Mouse (Mus musculus): ENCODE measurements around the gene Map4.
"Not testable (repeated sequence)": the region's sequence is repeated elsewhere in the genome, so short reads cannot be mapped to it uniquely, and the experiment has no call there.

Gene Map4

DNA sequence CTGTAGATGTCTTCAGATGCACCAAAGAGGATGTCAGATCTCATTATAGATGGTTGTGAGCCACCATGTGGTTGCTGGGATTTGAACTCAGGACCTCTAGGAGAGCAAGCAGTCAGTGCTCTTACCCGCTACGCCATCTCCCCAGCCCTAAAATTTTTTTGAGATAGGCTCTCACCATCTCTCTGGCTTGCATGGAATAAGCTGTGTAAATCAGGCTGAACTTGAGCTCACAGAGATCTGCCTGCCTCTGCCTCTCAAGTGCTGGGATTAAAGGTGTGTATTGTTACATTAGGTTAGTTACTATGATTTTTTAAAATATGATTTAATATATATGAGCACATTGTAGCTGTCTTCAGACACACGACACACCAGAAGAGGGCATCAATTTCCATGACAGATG lies 2.1 kb upstream of the Map4 start:
- no peak for DNase-seq (ENCODE audit: low read depth, low spot score)

GRCm38 (mm10) chr9:109930063-109930462 lies 1.2 kb upstream of the Map4 start:
- no peak for DNase-seq (ENCODE audit: low read depth, low spot score)

GRCm38 (mm10) chr9:109930752-109931151 lies 508 bp upstream of the Map4 start:
- no peak for DNase-seq (ENCODE audit: low read depth, low spot score)

- no peak for DNase-seq (ENCODE audit: low read depth, low spot score)
Measured at GRCm38 (mm10) chr9:109932361-109932755, 1.1 kb downstream of the Map4 start.

- no peak for DNase-seq (ENCODE audit: low read depth, low spot score)
Measured at GRCm38 (mm10) chr9:109932756-109933375, 1.6 kb downstream of the Map4 start.

GRCm38 (mm10) chr9:109939401-109939800 lies 8.1 kb downstream of the Map4 start:
- no peak for DNase-seq (ENCODE audit: low read depth, low spot score)

GRCm38 (mm10) chr9:109942796-109943195 lies 11.5 kb downstream of the Map4 start:
- DNase-seq (ENCODE audit: low read depth, low spot score): no peak

GRCm38 (mm10) chr9:109944712-109945111 lies 13.5 kb downstream of the Map4 start:
- no peak for DNase-seq (ENCODE audit: low read depth, low spot score)

DNA sequence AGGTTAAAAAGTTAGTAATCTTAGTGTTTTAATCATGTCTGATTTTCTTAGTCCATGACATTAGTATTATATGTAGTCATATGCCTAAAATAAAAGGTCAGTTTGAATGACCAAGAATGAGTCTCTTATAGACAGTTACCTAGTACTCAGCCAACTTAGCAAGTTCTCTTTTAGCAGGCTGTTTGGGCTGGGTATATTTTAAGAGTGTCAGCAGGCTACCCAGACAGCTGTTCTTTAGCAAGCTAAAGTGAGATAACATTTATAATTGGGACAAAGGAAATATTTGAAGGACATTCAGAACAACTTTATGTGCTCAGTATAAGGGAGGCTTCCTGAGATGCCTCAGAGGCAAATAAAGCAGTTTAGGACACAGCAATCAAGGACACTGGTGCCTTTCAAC lies 17.3 kb downstream of the Map4 start:
- DNase-seq (ENCODE audit: low read depth, low spot score): no peak

DNA sequence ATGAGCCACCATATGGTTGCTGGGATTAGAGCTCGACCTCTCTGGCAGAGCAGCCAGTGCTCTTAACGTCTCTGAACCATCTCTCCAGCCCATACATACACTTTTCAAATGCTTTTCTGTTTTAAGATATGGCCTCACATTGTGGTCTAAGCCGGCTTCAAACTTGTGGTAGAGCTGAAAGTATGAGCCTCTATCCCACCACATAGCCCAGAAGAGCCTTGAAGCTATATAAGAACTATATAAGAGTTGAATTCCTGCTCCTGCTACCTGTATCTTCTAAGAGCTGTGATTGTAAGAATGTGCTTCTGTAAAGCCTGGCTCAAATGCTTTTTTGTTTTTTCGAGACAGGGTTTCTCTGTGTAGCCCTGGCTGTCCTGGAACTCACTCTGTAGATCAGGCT lies 18.5 kb downstream of the Map4 start:
- DNase-seq (ENCODE audit: low read depth, low spot score): no peak

GRCm38 (mm10) chr9:109953538-109953937 lies 22.3 kb downstream of the Map4 start:
- no peak for DNase-seq (ENCODE audit: low read depth, low spot score)

- DNase-seq (ENCODE audit: low read depth, low spot score): no peak
Measured at GRCm38 (mm10) chr9:109954631-109955030, 23.4 kb downstream of the Map4 start.

- DNase-seq (ENCODE audit: low read depth, low spot score): no peak
Measured at GRCm38 (mm10) chr9:109959456-109960150, 28.3 kb downstream of the Map4 start.

DNA sequence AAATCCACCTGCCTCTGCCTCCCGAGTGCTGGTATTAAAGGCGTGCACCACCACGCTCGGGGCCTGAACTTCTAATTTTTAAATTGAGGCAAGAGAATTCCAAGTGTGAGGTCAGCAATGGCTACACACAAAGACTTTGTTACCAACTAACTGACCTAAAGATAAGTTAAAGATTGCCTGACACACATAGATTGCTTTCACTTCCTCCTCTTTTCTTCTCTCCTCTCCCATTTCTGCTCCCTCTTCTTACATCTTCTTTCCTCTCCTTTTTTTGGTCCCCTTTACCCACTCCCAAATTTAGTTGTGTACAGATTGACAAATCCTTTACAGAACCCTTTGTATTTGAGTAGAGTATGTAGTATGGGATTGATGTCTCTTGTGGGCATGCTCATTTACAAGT lies 29.3 kb downstream of the Map4 start:
- no peak for DNase-seq (ENCODE audit: low read depth, low spot score)

DNA sequence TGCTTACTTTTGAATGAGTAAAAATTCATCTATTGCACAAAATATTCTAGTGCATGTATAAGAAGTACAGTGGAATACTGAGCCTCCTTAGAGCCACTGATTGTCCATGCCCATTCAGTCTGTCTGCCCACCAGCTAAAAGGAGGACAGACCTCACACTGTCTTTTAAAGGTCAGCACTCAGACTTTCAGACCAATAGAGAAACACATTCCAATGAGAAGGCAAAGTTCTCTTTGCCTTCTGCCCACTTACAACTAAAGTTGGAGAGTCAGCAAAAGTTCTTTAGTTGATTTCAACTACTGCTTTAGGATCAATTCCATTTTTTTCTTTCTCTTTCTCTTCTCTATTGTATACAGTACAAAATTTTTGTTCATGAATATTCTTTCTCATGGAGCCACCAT lies 33.5 kb downstream of the Map4 start:
- DNase-seq (ENCODE audit: low read depth, low spot score): no peak

DNA sequence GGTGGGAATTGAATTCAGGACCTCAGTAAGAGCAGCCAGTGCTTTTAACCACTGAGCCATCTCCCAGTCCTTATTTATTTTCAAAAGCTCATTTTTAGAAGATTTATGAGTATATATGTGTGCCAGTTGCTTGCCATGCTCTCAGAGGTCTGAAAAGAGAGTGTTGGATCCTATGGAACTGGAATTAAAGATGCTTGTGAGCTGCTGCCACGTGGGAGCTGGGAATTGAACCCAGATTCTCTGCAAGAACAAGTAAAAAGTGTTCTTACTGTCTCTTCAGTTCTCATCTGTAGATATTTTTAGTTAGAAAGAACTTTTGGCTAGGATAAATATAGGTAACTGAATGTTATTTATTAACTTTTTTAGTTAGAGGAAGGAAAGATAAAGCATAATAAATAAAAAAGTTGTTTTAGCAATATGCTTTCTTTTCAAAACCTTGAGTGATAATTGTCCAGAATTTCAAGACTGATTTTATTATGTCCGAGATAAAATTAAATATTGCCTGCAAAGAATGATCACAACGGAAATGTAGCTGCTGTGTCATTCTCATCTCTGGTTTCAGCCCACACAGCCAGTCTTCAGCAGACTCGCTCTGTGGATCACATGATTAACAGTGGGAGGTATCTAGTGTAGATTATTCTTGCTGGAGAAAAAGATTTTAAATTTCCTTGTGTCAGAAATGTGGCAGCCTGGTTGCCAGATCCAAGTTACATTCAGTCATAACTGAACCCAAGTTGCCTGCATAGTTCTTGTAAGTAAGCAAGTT lies 37.3 kb downstream of the Map4 start:
- DNase-seq (ENCODE audit: low read depth, low spot score): no peak

GRCm38 (mm10) chr9:109969181-109969580 lies 37.9 kb downstream of the Map4 start:
- no peak for DNase-seq (ENCODE audit: low read depth, low spot score)

DNA sequence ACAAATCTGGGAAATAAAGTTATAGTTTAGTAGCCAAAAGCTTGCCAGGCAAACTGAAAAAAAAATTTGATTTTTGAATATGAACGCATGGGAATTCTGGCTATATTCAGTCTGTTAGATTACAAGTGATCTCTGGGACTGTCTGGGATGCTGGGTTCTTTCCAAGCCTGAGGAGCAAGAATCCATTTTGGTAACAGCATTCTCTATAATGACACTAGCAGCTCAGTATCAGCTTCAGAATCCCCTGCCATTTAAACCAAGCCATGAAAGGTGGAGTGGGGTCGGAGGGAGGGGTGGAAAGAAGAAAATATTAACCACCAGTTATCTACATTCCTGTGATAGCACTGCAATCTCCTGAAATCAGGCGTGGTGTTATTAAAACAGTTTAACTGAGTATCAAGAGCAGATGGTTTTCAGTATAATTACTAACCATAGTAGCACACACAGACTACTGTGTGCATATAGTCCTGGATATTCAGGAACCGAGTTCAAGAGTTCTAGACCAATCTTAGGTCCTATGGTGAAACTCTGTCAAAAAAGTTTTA lies 38.6 kb downstream of the Map4 start:
- DNase-seq (ENCODE audit: low read depth, low spot score): no peak

DNA sequence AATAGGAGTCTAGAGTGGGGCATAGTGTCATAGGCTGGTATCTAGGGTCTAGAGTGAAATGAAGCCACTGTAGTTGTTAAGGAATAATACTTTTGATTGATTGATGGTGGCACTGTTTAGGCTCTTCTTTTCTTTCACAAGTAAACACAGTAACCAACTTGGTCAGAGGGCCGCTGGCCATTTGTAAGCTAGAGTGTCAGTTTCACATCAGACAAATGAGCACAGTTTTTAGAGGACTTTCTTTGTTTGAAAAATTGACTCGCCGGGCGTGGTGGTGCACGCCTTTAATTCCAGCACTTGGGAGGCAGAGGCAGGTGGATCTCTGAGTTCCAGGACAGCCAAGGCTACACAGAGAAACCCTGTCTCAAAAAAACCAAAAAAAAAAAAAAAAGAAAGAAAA lies 40.5 kb downstream of the Map4 start:
- not testable (repeated sequence) for DNase-seq (ENCODE audit: low read depth, low spot score)

DNA sequence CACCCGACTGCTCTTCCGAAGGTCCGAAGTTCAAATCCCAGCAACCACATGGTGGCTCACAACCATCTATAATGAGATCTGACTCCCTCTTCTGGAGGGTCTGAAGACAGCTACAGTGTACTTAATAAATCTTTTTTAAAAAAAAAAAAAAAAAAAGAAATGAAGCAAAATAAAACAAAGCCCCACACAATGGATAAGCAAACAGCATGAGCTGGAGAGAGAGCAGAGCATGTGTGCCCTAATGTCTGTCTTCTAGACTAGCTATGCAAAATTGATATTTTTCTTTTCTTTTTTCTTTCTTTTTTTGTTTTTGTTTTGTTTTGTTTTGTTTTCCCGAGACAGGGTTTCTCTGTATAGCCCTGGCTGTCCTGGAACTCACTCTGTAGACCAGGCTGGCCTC lies 49.0 kb downstream of the Map4 start:
- DNase-seq (ENCODE audit: low read depth, low spot score): not testable (repeated sequence)

- DNase-seq (ENCODE audit: low read depth, low spot score): peak; percentile 34
Measured at GRCm38 (mm10) chr9:109985416-109985815, 54.2 kb downstream of the Map4 start.

- DNase-seq (ENCODE audit: low read depth, low spot score): no peak
Measured at GRCm38 (mm10) chr9:109989084-109989483, 57.8 kb downstream of the Map4 start.

- no peak for DNase-seq (ENCODE audit: low read depth, low spot score)
Measured at GRCm38 (mm10) chr9:109997441-109997840, 66.2 kb downstream of the Map4 start.
